Mouse (Mus musculus) adrenal gland, postnatal 36 days (tissue): ENCODE results near the gene Adgrg1. TPM values are rescaled to one million over a fixed set of nuclear protein-coding genes. Genes with fewer than 3 reads are reported as not detected.

Experiments
- DNase-seq, 2 experiments: peaks; one replicate each; pipeline ENCODE4 v3.0.0; 2021; ENCODE audit warnings: mixed read lengths in 1 of 2
- long read RNA-seq, 2 experiments: library from polyadenylated mRNA; stranded (forward); transcript quantifications; one replicate each; pipeline ENCODE4 v2.0.0; 2021; ENCODE audit warnings: borderline sequencing depth in 2 of 2
- total RNA-seq, 2 experiments: library from RNA; stranded (reverse); gene quantifications; 2 replicates each; pipeline ENCODE4 v1.2.3; 2021

Gene Adgrg1
- 10 to 100 TPM; 15.1 to 23.4 TPM for total RNA-seq
- long read RNA-seq, experiment 1, partial matches to known transcripts = 0 of 1 reads
- long read RNA-seq, experiment 1, other reads (novel, unspliced or antisense) = 1 of 1 reads
- long read RNA-seq, experiment 2, transcript Adgrg1-201 (14 exons, 3,574 nt) = major isoform, 9 of 12 reads
- long read RNA-seq, experiment 2, partial matches to known transcripts = 1 of 12 reads
- long read RNA-seq, experiment 2, other reads (novel, unspliced or antisense) = 2 of 12 reads

DNA sequence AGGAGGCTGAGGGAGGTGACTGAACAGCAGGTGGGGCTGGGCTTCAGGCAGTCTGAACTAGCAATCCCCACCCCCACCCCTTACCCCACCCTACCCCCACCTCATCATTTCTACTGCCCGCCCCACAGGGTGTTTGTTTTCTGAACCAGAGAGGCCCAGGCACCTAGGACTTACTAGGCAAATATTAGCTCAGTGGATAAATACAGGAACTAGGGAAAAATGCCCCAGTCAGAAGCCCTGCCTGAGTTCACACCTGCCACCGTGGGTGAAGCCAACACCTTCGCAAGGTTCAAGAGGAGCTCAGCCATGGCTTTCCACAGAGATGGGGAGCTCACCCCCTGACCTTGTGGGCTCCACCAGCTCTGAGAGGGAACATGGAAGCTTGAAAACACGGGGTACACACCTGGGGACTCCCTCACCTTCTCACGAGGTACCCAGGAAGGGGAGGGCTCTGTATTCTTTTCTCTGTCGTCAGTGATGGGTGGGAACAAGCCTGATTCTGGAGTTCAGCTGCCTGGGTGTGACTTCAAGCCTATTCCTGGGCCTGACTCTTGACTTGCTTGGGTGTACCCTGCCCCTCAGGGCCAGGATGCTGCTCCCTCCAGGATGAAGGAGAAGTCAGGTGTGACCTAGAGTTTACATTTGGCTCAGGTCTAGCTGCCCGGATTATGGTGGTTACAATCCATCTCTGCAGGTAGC, at the start of gene Adgrg1:
Adgrg1 (plus strand) TSS at position 285 of the 699 bp plus-strand sequence.
- no peak for DNase-seq

DNA sequence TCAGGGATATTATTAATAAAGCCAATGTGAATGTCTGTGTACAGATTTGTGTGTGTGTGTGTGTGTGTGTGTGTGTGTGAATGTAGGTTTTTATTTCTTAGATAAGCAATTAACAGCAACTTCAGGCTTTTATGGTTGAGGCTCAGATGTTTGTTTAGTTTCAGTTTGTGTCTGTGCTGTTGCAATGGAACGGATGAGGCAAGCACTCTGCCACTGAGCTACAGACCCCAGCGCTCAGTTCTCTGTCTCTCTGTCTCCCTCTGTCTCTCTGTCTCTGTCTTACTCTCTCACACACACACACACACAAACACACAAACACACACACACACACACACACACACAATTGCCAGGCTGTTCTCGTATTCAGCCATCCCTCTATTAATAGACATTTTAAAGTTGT, 46.3 kb upstream of the Adgrg1 start:
- DNase-seq = no peak

DNA sequence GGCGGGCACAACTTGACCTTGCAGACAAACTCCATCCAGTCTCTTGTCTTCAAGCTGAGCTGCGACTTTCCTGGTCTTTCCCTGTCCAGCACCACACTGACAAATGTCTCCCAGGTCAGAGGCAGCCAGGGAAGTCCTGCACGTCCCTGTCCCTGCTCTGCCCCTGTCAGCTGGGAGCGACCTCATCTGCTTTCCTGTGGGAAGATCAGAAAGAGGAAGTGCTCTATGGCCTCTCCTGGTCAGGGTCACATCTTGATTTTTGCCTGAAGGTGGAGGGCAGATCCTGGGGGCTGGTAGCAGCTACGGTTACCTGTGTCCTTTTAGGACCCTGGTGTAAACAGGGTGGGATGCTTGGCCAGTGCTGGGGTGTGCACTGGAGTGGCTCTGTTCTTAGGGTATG, 40.6 kb upstream of the Adgrg1 start:
- DNase-seq = no peak

DNA sequence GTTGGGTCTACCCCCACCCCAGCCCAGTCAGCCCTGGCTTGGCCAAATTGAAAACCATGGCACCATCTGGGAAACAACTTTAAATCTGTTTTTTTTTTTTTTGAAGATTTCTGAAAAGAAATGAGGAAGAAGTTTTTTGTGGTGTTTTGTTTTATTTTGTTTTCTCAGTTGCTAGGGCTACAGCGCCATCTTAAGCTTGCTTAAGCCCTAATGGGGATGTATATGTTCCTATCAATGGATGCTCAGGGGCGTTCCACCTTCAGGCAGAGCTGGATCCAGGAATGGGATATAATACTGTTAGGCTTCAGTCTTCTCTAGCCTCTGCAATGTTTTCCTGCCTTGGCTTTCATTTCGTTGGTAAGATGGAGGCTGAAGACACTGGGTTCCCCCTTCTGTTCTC, 39.4 kb upstream of the Adgrg1 start:
- no peak for DNase-seq

DNA sequence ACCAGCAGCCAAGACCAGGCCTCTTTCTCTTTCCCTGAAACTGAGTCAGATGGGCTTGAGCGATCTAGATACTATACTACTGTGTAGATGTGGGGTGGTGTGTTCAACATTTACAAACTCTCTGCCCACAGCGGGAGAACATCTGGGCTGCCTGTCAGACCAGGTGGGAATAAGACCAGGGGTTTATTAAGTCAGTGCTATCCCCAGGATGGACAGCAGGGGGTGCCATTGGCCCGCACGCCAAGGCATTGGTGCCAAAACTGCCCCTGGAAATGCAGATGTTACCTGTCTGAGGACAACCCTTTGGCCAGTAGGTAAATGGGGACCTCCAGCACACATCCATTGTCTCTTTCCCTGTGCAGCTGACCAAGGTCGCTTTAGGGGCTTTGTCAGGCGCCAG, 32.0 kb upstream of the Adgrg1 start:
- DNase-seq = peak; percentile 63 to 77

DNA sequence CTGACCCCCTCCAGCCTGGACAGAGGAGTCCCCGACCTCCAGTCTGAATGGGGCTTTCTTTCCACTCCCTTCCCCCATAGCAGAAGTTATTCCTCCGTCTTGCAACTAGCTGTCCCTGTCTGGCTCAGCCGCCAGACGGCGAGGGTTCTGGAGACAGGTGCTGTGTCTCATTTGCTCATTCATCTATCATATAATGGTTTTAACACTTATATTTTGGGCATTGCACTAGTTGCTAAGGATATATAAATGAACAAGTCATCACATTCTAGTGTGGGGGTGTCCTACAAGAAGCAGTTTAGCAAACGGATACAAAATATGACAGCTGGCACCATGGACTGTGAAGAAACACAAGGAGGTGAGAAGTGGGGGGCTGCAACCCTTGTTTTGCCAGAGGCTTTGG, 29.4 kb upstream of the Adgrg1 start:
- DNase-seq = no peak

DNA sequence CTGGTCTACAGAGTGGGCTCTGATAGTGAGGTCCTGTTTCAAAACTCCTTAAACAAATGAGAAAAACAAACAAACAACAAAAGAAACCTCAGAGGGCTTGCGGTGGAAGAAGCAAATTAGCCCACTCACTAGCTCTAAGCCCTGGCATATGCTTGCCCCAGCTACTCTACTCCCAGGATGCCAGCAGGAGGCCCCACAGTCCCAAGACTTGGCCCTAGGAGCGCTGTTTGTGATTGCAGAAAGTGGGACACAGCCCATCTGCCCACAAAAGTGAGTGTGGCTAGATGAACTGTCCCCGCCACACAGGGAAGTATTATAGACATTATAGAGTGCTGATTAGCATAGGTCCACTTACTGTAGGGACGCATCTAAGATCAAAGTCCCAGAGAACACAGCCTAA, 26.1 kb upstream of the Adgrg1 start:
- DNase-seq = no peak

DNA sequence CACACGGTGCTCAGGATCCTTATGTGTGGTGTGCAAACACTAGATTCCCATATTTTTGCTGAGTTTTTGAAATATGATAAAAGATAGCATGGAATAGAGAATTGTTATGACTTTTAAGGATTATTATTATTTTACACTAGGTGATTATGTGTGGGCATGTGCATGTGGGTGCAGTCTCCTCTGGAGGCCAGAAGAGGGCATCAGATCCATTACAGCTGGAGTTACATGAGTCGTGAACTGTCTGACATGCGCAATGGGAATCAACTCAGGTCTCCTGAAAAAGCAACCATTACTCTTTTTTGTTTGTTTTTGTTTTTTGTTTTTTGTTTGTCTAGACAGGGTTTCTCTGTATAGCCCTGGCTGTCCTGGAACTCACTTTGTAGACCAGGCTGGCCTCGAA, 25.5 kb upstream of the Adgrg1 start:
- DNase-seq = no peak

DNA sequence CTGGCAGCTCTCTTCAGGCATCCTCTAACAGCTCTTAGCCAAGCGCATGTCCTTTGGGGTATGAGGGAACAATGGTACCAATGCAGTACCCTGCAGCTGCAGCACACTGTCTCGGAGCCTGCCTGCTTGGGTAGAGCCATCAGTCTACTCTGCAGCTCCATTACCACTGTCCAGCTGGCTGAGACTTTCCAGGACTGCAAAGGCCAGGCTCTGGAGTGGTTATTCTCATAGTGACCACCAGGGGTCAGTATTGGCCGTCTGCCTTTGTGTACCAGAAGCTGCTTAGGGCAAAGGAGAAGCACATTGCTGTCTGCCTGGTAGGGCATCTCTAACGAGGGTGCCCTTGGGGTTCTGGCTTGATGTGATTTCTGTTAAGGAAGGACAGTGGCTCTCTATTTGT, 24.5 kb upstream of the Adgrg1 start:
- peak; percentile 77 to 78 for DNase-seq

DNA sequence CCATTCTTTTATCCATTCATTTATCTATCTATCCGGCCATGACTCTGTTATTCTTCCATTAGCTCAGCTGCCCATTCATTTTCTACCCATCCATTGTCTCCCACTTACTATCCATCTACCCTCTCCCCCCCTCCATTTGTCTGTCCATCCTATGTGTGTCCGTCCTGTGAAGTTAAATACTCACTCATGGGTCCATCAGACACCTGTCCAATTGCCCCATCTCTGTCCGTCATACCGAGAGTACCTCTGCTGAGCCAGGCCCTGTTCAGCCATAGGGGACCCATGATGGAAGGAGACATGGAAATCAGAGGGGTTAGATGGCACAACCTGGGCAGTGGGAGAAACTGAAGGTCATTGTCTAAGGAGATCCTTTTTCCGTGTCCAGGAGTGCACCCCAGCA, 24.1 kb upstream of the Adgrg1 start:
- no peak for DNase-seq

DNA sequence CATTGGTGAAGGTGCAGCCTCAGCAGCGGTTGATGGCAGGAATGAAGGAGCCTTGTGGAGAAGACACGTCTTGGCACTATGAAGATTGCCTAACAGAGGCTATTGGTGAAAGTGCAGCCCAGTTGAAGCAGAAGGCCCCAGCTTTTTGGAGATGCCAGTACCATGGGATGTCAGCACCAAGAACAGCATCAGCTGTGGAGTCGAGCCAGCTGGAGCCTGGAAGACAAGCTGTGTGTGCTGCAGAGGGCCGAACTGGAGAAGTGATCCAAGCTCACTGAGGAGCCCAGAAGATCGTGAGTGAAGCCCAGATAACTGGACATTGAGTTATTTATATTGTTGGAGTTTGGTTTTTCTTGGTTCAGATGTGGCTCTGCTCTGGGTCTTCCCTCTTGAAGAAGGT, 22.5 kb upstream of the Adgrg1 start:
- no peak for DNase-seq

DNA sequence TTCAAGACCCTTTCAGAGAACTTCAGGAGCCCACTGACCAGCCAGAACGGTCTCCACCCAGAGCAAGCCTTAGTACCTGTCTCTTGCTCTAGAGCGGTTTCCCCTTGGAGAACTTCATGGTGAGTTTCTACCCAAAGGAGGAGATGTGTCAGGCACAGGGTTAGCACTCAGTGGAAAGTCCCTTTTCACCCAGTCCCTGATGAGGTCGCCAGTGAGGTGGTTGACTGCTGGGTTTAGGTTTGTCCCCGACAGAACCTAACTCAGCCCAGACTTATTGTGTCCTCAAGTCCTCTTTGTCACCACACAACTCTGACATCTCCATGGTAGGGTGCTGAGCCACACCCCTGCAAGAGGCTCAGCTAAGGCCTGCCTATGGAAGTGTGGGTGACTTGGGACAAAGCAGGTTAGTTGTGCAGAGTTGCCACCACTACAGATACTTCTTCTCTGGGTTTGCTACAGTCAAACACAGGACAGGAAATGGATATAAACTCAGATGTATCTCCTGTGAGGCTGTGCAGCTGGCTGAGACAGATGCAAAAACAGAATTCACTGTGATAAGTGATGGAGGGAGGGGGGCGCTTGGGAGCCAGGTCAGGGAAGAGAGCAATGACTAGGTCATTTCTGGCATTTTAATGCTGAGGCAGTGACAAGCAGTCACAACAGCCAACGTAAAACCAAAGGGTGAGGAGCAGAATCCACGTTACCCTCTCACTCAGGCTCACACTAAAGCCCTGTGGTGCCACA, 20.8 kb upstream of the Adgrg1 start:
- DNase-seq = no peak

DNA sequence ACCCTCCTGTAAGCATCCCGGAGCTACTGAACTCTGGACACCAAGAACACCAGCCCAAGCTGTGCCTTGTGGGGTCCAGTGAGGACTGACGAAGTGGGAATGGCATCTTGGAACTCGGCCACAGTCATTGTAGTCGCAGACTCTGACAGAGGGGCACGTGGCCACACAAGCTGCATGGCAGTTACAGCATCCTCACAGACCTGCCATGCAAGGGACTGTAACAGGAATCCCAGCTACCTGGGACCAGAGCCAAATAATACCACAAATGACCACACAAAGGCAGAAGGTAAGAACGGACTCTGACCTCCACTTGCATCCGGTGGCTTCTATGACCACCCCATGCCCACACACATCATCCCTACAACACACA, 20.2 kb upstream of the Adgrg1 start:
- no peak for DNase-seq

DNA sequence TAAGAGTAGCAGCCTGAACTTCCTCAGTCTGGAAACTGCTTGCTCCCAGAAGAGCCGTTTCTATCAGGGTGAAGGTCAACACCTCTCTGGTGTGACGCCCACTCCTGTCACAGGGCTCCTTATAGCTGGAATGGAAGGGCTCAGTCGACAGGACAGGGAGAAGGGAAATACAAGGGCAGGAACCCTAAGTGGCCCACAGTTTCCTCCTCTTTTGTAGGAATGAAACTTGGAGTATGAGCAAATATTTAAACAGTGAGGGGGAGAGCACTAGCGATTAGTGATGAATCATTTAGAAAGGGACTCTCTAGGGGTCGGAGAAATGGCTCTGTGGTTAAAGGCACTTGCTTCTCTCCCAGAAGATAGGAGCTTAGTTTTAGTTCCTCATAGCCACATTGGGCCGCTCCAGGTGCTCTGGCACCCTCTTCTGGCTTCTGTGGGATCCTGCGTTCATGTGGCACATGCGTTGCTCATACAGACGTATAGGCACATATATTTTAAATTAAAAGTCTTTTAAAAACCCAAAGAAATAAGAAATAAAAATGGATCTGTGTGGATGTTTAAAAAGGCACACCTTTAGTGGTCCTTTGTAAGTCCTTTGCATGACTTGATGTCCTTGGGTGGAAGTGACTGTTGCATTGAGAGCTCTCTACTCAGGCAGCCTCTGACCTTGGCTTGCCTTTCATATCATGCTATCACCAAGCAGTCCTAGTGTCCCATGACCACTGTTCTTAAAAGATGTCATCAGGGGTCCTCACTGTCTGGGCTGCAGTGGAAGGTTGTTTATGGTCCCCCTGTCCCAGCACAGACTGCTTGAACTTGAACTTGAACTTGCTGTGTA, 19.4 kb upstream of the Adgrg1 start:
- DNase-seq = peak in 1 of 2 experiments; percentile 43

DNA sequence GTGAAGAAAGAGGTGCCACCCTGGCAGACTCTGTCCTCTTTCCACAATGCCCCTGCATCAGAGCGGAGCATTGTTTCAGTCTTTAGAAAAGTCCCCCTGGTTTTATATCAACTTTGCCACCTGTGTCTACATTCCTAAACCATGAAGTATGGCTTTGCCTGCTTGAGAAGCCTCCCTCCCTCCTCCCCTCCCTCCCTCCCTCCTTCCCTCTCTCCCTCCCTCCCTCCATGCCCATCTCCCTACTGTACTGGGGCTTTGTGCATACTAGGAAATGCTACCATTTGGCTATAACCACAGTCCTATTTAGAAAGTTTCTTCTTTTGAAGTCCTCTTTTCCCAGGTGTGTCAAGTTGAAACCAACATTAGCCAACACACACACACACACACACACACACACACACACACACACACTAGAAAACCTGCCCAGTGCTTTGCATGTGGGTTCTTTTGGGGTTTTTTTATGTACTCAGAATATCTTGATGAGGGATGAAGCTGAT, 18.4 kb upstream of the Adgrg1 start:
- DNase-seq = no peak

DNA sequence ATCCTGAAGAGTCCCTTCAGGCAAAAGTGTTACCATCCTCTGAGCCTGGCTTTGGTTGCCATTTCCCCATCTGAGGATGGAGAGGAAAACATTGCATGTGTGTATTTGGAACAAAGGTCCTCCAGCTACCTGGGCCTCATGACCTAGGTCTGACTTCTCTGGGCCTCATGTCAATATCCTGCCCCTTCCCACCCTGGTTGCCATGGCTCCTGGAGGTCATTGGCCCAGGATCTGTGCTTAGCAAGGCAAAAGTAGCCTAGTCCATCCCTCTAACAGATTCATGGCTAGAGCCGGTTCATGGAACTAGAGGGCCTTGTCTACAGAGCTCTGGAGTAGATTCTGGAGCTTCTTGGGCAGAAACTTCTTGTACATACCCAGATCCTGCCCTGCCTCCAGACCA, 12.3 kb upstream of the Adgrg1 start:
- no peak for DNase-seq

DNA sequence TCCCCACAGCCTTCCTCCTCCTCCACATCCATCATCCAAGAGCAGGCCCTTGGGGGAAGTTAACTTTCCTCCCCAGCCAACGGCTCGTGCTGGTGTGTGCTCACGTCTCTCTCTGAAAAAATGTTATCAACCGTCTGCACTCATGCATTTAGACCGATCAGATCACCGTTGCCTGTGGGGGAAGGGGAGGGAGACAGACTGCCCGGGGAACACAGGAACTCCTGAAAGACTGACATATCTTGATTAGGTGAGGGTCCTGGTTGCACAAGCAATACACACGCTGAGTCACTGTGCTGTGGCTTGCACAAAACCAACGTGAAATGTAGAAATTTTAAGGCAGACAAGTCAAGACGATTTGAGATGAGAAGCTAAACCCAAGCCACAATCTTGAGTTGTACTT, 9.7 kb upstream of the Adgrg1 start:
- no peak for DNase-seq

DNA sequence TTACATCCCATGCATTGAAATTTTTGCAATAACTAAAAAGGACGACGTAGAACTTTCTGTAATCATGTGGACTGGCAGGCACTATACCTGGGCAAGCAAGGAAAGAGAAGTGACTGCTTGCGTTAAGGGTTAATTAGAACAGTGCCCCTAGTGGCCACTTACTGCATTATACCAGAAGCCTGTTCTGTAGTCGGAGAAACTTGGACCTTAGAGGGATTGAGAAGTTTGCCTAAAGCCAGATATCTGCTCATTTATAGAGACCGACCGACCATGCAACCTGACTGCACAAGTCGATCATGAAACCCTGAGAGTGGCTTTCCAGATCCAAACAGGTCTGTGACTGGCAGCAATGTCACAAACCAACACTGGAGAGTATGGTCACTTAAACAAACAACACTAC, 8.0 kb upstream of the Adgrg1 start:
- no peak for DNase-seq

DNA sequence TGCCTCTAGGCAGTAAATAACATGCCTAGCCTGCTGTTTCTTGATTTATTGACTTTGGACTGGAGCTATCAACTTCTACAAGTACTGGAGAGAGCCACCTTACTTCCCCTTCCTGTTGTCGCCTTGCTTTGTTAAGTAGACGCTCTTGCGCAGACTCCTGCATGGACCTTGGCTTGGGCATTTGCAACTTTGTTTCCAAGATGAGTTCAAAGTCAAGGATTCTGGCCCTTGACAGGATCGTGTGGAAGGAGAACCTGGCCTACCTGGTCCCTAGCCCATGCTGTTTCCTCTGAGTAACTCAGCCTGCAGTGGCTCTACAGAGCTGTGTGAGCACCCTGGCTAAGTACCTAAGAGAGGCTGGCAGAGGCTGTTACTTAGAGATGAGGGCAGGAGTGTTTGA, 7.5 kb upstream of the Adgrg1 start:
- DNase-seq = no peak

DNA sequence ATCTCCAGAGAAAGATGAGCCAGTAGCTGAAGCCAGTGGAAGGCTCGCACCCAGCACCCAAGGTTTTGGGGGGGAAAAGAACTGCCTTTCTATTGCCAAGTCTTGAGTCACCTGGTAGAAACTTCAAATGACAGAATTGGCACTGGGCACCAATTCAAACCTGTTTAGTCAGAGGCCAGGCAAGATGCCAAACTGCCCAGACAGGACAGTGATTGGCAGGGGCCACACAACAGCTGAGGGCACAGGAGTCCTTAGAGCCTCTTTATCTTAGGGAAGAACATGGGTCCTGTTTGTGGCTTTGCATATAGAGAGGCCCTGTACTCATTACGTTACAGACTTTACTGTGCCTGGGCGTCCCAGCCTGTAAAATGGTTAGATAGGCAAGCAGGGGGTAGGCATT, 7.0 kb upstream of the Adgrg1 start:
- DNase-seq = peak; percentile 85 to 90

DNA sequence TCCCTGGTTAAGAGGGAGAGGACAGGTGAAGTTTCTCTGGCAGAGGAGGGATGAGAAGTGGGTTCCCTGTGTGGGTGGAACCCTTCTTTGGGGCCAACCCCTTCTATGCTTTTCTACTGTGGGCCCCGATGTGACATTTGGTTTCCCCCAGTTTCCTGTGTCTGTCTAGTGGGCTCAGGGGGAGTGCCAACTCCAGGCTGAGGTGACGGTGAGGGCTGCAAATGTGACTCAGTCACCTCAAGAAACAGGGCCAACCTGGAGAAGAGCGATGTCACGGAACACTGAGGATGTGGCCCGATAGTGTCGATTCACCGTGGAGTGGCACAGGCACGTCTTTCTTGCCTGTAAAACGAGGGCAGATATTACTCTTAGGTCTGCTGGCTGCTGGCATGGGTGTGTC, 1.3 kb upstream of the Adgrg1 start:
- DNase-seq = no peak

DNA sequence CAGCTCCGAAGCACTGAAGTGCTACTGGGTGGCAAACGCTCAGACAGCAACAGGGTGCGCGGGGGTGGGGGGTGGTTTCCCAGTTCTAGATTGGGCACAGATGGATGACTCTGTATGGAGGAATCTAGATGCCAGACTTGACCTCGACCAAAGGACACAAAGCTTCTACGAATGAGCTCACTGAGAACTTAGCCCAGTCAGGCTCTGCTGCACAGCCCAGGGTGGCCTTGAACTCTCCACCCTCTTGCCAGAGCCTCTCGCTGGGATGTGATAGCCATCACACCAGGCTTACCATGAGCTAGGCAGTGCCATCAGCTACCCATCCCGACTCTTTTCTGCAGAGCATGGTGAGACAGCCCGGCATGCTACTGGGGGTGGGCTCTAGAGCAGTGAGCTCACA, 765 bp upstream of the Adgrg1 start:
- DNase-seq = peak in 1 of 2 experiments; percentile 49
